12 mouse cellular contexts compared by ENCODE assay signal in genomic region chr1:90497568-90497967, GRCm38 (mm10).
DNase-seq lines count a peak whose midpoint lies in the region; ATAC-seq lines count a peak whose summit lies in the region.
"Had no signal": no experiment of that assay in that cellular context is flagged by ENCODE, and none has a peak within 500 bp of the region (broad histone marks: within the 10 kb centered on the region; RNA-seq: fewer than 3 reads in every experiment).

No protein-coding gene starts in this region.

- no peak overlapping the region for H3K9ac ChIP-seq in lung, embryonic 16.5 days (ENCODE audit: low read length)
- H3K9ac ChIP-seq in intestine, embryonic 16.5 days (ENCODE audit: low read depth, low read length) = no peak overlapping the region
- no peak overlapping the region for H3K9ac ChIP-seq in midbrain, embryonic 11.5 days (ENCODE audit: low read length)

- H3K4me2 ChIP-seq in lung, embryonic 16.5 days (ENCODE audit: low read depth, low read length) = no peak overlapping the region
- H3K4me2 ChIP-seq in intestine, embryonic 16.5 days (ENCODE audit: low read depth, low read length) = no peak overlapping the region
- H3K4me2 ChIP-seq in midbrain, embryonic 11.5 days = no peak overlapping the region

- peaks cover 2% of the 10 kb centered on the region; the same call in 1 of the 2 replicates for H3K27me3 ChIP-seq in lung, embryonic 16.5 days (ENCODE audit: control insufficient read depth, insufficient read depth, low read depth, low read length)
- H3K27me3 ChIP-seq in intestine, embryonic 16.5 days (replicated peaks; ENCODE audit: control insufficient read depth, insufficient read depth, low read length) = no peaks in the 10 kb centered on the region
- no peaks in the 10 kb centered on the region for H3K27me3 ChIP-seq in midbrain, embryonic 11.5 days (ENCODE audit: control insufficient read depth, insufficient read depth, low read length)
- H3K27me3 ChIP-seq: Patski had no signal

- H3K36me3 ChIP-seq in lung, embryonic 16.5 days (ENCODE audit: control insufficient read depth, insufficient read depth, low read length) = no peaks in the 10 kb centered on the region
- H3K36me3 ChIP-seq in intestine, embryonic 16.5 days (ENCODE audit: control insufficient read depth, insufficient read depth, low read length) = no peaks in the 10 kb centered on the region
- H3K36me3 ChIP-seq in midbrain, embryonic 11.5 days (ENCODE audit: control insufficient read depth, insufficient read depth, low read length) = no peaks in the 10 kb centered on the region

- DNase-seq in adrenal gland, adult (ENCODE audit: inconsistent age in 2 of 2, low spot score in 1 of 2) = peak; percentile 26 to 72
- DNase-seq in adrenal gland, postnatal 4 days (ENCODE audit: low spot score in 2 of 2) = no peak
- peak; percentile 80 for DNase-seq in NIH3T3 (ENCODE audit: low read depth)
- peak; percentile 92 to 94 for DNase-seq in gastrocnemius, postnatal 36 days
- DNase-seq in left cerebral cortex, adult 8-10 months (ENCODE audit: low spot score in 2 of 2) = no peak
- no peak for DNase-seq in midbrain, embryonic 11.5 days (ENCODE audit: low spot score, missing footprints)
- DNase-seq: liver; midbrain, embryonic 14.5 days had no signal

- H3K4me1 ChIP-seq in lung, embryonic 16.5 days (replicated peaks; ENCODE audit: control insufficient read depth, insufficient read depth, low read length) = peaks cover 2% of the 10 kb centered on the region; the same call in 1 of the 2 replicates
- no peaks in the 10 kb centered on the region for H3K4me1 ChIP-seq in intestine, embryonic 16.5 days (ENCODE audit: control insufficient read depth, insufficient read depth, low read length)
- H3K4me1 ChIP-seq in midbrain, embryonic 11.5 days (ENCODE audit: control insufficient read depth, insufficient read depth, low read length) = peaks cover 4% of the 10 kb centered on the region; the same call in 1 of the 2 replicates

- intact Hi-C loops in gastrocnemius, postnatal 36 days (cut with DNase I) = loop anchor here (5.0 to 10.0 kb wide), 2 partner anchors 90 to 293 kb away; partner anchors contain the start of gene Ackr3

- no peak overlapping the region for H3K4me3 ChIP-seq in lung, embryonic 16.5 days (ENCODE audit: low read length)
- no peak overlapping the region for H3K4me3 ChIP-seq in intestine, embryonic 16.5 days (ENCODE audit: low read length)
- no peak overlapping the region for H3K4me3 ChIP-seq in midbrain, embryonic 11.5 days (ENCODE audit: low read depth, low read length)

- ATAC-seq in lung, embryonic 16.5 days (ENCODE audit: low read depth) = peak; percentile 30; the same call in 1 of the 2 replicates
- no peak for ATAC-seq in intestine, embryonic 16.5 days
- no peak for ATAC-seq in midbrain, embryonic 11.5 days (ENCODE audit: low FRiP score)
- ATAC-seq: inflammation-experienced regulatory T-cells, adult 6 months; Patski had no signal

- no peak overlapping the region for H3K27ac ChIP-seq in lung, embryonic 16.5 days (ENCODE audit: low read length)
- H3K27ac ChIP-seq in intestine, embryonic 16.5 days (ENCODE audit: low read length) = no peak overlapping the region
- no peak overlapping the region for H3K27ac ChIP-seq in midbrain, embryonic 11.5 days (ENCODE audit: low read depth, low read length)

- peaks cover 5% of the 10 kb centered on the region; the same call in 1 of the 2 replicates for H3K9me3 ChIP-seq in lung, embryonic 16.5 days (ENCODE audit: control insufficient read depth, low read length)
- H3K9me3 ChIP-seq in intestine, embryonic 16.5 days (ENCODE audit: control insufficient read depth, low read length) = 0 out of 2 replicates have a peak, but pooled peaks cover 2% of the 10 kb centered on the region
- H3K9me3 ChIP-seq in midbrain, embryonic 11.5 days (ENCODE audit: control insufficient read depth, low read length) = peaks cover 2% of the 10 kb centered on the region; the same call in 1 of the 2 replicates

Comparison
In these comparisons a context has a peak if more than half of its experiments do, and no peak if none do; other contexts are left out.
1. DNase-seq: peak in adrenal gland, adult (2 of 2), NIH3T3 (single experiment) and gastrocnemius, postnatal 36 days (2 of 2); none in adrenal gland, postnatal 4 days (0 of 2), left cerebral cortex, adult 8-10 months (0 of 2) and midbrain, embryonic 11.5 days (single experiment).